Mouse (Mus musculus) liver, embryonic 18 days (tissue): ENCODE results near the gene Pdcd2l. TPM values are rescaled to one million over a fixed set of nuclear protein-coding genes. Genes with fewer than 3 reads are reported as not detected.

Experiments used
- polyA plus RNA-seq: library from polyadenylated mRNA; depleted of rRNA; stranded (reverse); fragments of >200 nt; gene quantifications from 2 replicates; pipeline ENCODE4 v1.2.3, GENCODE M21; 2012; rRNA removed

The Pdcd2l gene
- 13.3 and 14.3 TPM in 2 replicates for polyA plus RNA-seq

DNA sequence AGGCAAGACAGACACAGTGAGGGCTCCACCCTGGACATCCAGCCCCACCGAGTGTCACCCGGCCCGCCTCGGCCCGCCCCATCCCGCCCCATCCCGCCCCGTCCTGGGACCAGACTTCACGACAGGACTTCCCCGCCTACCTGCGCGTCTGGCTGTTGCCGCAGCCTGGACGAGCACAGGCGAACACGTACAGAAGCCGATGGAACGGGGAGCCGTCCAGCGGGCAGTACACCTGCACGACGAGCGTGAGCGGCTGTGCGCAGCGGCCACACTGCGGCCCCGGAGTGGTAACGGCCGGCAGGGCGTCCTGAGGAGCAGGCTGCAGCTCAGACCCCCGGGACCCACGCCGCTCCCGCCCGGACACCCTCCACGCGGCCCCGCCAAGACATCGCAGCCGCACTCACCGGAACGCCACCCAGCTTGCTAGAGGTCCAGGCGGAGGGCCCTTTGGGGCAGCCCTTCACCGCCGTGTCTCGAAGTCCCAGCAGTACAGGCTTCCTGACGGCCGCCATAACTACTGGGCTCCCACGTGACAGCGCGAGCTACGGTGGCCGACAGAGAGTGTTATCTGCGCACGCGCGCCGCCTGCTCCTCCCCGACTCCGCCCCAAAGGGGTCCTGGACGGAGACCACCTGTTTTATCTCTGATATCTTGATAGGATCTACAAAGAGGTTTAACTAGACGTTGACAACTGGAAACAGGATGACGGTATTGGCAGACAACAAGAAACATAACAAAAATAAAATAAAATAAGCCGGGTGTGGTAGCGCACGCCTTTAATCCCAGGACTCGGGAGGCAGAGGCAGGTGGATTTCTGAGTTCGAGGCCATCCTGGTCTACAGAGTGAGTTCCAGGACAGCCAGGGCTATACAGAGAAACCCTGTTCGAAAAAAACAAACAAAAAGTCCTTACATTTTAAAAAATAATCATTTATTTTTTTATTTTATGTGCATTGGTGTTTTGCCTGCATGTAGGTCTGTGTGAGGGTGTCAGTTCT, at the start of gene Pdcd2l:
TSS of gene Pdcd2l (minus strand) at position 530 of the 997 bp plus-strand sequence.

DNA sequence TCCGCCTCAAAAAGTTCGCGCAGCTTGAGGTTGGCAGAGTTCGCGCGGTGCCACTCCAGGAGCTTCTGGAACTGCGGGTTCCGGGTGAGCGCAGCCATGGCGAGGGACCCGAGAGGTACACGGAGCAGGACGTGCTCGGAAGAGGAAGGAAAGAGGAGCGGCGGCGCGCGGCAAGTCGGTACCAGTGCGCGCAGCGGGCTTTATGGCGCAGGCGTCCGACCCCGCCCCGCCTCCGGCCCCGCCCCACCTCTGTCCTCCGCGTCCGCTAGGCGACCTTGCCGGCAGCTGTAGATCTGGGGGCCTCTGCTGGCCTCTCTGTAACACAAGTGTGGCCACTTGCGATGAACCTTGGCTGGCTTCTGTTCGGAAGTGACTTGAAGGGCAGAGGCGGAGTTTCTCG, 33.7 kb upstream of the Pdcd2l start, which contains the start of gene Gpi1:
TSS of gene Gpi1 (minus strand) at position 221 of the 400 bp plus-strand sequence.

DNA sequence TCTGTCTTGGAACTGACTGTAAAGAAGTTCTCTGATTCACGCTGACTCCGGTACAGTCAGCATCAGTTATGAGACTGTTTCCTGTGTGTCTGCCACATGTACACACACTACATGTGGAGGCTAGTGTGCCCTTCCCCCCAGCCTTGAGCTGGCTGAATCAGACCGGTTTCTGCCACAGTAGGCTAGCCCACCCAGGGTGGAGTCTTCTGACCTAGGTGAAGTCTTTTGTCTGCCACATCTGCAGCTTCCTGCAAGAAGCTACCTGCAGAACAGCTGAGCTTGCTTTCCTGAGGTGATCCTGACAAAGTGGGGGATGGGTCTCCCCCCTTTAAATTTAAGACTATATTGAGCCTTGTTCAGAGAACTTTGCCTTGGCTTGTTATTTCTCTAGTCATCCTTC, 27.0 kb downstream of the Pdcd2l start, which contains the start of gene Uba2:
TSS of gene Uba2 (minus strand) at position 146 of the 400 bp plus-strand sequence.

Other genes starting within 250 kb of the Pdcd2l start
- gene Scgb2b27, start 182.7 kb downstream of the Pdcd2l start, polyA plus RNA-seq: not detected in 2 replicates
- not detected in 2 replicates for gene Scgb1b27, start 175.2 kb downstream of the Pdcd2l start, polyA plus RNA-seq
- gene Scgb1b30, start 101.2 kb downstream of the Pdcd2l start, polyA plus RNA-seq: not detected in 2 replicates
- 4.8 TPM in 2 replicates for gene Wtip, start 63.4 kb downstream of the Pdcd2l start, polyA plus RNA-seq
- gene Uba2, start 27.1 kb downstream of the Pdcd2l start, polyA plus RNA-seq: 36.5 and 38.4 TPM in 2 replicates
- 193 and 199 TPM in 2 replicates for gene Gpi1, start 33.7 kb upstream of the Pdcd2l start, polyA plus RNA-seq
- gene Gm6096, start 54.4 kb upstream of the Pdcd2l start, polyA plus RNA-seq: not detected in 2 replicates
- 9.9 and 10.6 TPM in 2 replicates for gene 4931406P16Rik, start 116.9 kb upstream of the Pdcd2l start, polyA plus RNA-seq
- 33.7 and 33.9 TPM in 2 replicates for gene Lsm14a, start 196.7 kb upstream of the Pdcd2l start, polyA plus RNA-seq